Mouse (Mus musculus) kidney, postnatal 0 days (tissue): ENCODE results near the gene Eno1. TPM values are rescaled to one million over a fixed set of nuclear protein-coding genes. Genes with fewer than 3 reads are reported as not detected.

ENCODE experiments used
- ATAC-seq: fragments of 200-750 bp; cut with Nextera tagmentation; replicated peaks from 2 replicates; pipeline ENCODE4 v1.8.0; 2017; ENCODE audit warnings: low read depth, moderate number of reproducible peaks, moderate TSS enrichment, moderate library complexity; ENCODE audit not compliant: low FRiP score
- DNase-seq: peaks from one replicate; pipeline ENCODE4 v3.0.0-alpha.2; 2016; ENCODE audit warnings: low spot score
- H3K27ac ChIP-seq: fragments of 300-500 bp; sonication (generic); 2 replicates; pipeline ENCODE4 v1.5.1; 2014; ENCODE audit warnings: mild to moderate bottlenecking
- H3K27me3 ChIP-seq: fragments of 300-500 bp; sonication (generic); 2 replicates; pipeline ENCODE4 v1.6.1; 2014; ENCODE audit warnings: low read length, mixed read lengths; ENCODE audit not compliant: insufficient read depth
- H3K36me3 ChIP-seq: fragments of 300-500 bp; sonication (generic); 2 replicates; pipeline ENCODE4 v1.6.1; 2014; ENCODE audit warnings: low read length, mixed read lengths; ENCODE audit not compliant: insufficient read depth
- H3K4me1 ChIP-seq: fragments of 300-500 bp; sonication (generic); replicated peaks from 2 replicates; pipeline ENCODE4 v1.6.1; 2014; ENCODE audit warnings: antibody characterized with exemption, low read length, mixed read lengths; ENCODE audit not compliant: insufficient read depth
- H3K4me2 ChIP-seq: fragments of 300-500 bp; sonication (generic); 2 replicates; pipeline ENCODE4 v1.6.1; 2014; ENCODE audit warnings: mild to moderate bottlenecking, low read length, moderate library complexity, mixed read lengths
- H3K4me3 ChIP-seq: fragments of 300-500 bp; sonication (generic); replicated peaks from 2 replicates; pipeline ENCODE4 v1.5.1; 2014; ENCODE audit warnings: low read depth, low read length
- H3K9ac ChIP-seq: fragments of 300-500 bp; sonication (generic); 2 replicates; pipeline ENCODE4 v1.6.1; 2014; ENCODE audit warnings: low read depth, low read length
- H3K9me3 ChIP-seq: fragments of 300-500 bp; sonication (generic); replicated peaks from 2 replicates; pipeline ENCODE4 v1.6.1; 2016; ENCODE audit warnings: low read length, inconsistent platforms, mixed read lengths
- CTCF ChIP-seq: IDR thresholded peaks from 2 replicates; pipeline ENCODE4 v1.5.1; 2016; ENCODE audit warnings: antibody characterized with exemption, low read depth, mild to moderate bottlenecking, moderate library complexity
- WGBS: fragments of 180-500 bp; shearing (Covaris S2); extraction: QIAGEN DNeasy Blood & Tissue Kit; methylation state at CpG from one replicate; pipeline ENCODE4 v1.1.7; 2014; 5-methylcytosine and 5-hydroxymethylcytosine counted together
- polyA plus RNA-seq: library from polyadenylated mRNA; unstranded; fragments of >200 nt; fragmentation: Nextera tagmentation; extraction: Ambion mirVana; gene quantifications from 2 replicates; pipeline ENCODE4 v1.2.1, GENCODE M21; 2015

The Eno1 gene
- polyA plus RNA-seq, 1 experiment from 2014 or later, result 1,062 TPM

DNA sequence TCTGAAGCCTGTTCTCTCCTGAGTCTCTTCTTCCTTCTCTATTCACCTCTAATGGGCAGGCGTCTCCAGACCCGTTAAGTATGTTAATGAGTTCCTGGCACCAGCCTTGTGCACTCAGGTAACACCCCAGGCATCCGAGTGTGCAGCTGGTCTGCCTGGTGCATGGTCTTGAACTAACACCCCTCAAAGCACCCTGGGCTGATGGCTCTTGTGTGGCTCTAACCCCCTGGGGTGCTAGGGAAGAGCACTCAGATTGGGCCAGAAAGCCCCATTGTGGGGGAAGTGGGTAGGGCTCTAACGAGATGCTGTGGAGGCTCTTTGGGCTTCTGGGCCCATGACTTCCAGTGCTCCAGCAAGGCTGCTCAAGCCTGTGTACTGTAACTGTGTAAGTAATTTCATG, 5.2 kb downstream of the Eno1 start:
- ATAC-seq (no peak), DNase-seq (no peak)
- Histone ChIP-seq H3K4me2 (no peak overlapping the region), H3K9me3 (no peaks in the 10 kb centered on the region), H3K27me3 (no peaks in the 10 kb centered on the region), H3K36me3 (peaks cover 49% of the 10 kb centered on the region), H3K9ac (no peak overlapping the region), H3K27ac (no peak overlapping the region), H3K4me3 (no peak overlapping the region), H3K4me1 (peaks cover 16% of the 10 kb centered on the region)
- TF ChIP-seq CTCF, result no peak
- WGBS, result 58% methylated on average over 4 of the region's 4 CpGs

DNA sequence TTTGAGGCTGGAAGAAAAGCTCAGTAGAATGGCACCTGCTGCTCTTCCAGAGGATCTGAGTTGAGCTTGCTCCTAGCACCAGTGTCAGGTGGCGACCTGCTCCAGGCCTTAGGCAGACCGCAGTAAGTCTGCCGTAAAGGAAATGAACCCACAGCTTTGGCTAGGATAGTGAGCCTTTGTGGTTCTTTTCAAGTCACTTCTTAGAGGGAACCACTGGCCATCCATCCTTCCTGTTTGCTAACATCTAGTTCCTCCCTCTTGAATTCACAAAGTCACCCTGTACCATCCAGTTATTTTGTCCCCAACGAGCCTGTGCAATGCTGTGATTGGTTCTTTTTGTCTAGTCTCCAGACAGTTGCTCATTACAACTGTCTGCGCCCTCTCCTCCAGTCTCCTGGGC, 6.2 kb downstream of the Eno1 start:
- no peaks in the 10 kb centered on the region for H3K27me3 ChIP-seq
- H3K9me3 ChIP-seq, result no peaks in the 10 kb centered on the region
- peaks cover 59% of the 10 kb centered on the region for H3K36me3 ChIP-seq
- ATAC-seq (no peak), DNase-seq (no peak)
- no peak overlapping the region for H3K27ac ChIP-seq
- H3K4me3 ChIP-seq, result no peak overlapping the region
- H3K9ac ChIP-seq, result peak overlapping the region; percentile 8; the same call in 1 of the 2 replicates
- H3K4me2 ChIP-seq, result no peak overlapping the region
- peaks cover 16% of the 10 kb centered on the region for H3K4me1 ChIP-seq
- TF ChIP-seq CTCF, result no peak
- WGBS, result 76% methylated on average over 5 of the region's 5 CpGs

DNA sequence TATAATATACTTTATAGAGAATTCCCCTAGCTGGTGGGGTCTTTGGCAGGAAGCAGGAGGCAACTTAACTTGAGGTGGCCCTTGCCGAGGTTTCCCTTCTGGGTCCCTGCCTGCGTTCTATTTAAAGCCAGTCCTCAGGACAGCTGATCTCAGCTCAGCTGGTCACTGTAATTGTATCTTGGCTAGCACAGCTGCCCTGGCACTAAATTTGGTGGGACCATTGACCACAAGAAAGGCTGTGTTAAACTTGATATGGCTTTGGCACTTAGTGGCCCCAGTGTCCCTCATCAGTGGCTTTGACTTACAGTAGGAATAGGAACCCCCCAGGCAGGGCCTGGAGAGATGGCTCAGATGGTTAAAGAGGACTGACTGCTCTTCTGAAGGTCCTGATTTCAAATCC, 9.4 kb downstream of the Eno1 start:
- H3K4me1 ChIP-seq, result no peaks in the 10 kb centered on the region; the same call in 1 of the 2 replicates
- H3K27ac ChIP-seq, result no peak overlapping the region
- H3K4me2 ChIP-seq, result no peak overlapping the region
- H3K27me3 ChIP-seq, result no peaks in the 10 kb centered on the region
- H3K9ac ChIP-seq, result no peak overlapping the region
- no peak overlapping the region for H3K4me3 ChIP-seq
- TF ChIP-seq CTCF, result no peak
- DNase-seq, result no peak
- 51% methylated on average over 2 of the region's 2 CpGs for WGBS
- peaks cover 72% of the 10 kb centered on the region for H3K36me3 ChIP-seq
- ATAC-seq, result no peak
- no peaks in the 10 kb centered on the region for H3K9me3 ChIP-seq

DNA sequence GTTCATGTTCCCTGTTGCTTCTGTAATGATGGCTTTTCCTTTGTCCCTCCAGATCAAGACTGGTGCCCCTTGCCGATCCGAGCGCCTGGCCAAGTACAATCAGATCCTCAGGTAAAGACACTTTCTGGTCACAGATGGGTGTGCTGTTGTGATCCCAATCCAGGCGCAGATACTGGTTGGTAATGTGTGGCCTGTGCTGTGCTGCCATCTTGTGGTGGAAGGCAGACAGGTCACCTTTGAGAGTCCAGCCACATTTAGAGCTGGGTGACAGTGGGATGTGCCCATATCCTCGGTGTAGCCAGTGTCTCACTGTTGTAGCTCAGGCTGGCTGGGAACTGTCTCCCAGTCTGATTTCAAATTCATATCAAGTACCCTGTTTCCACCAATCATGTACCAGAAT, 11.5 kb downstream of the Eno1 start:
- Histone ChIP-seq H3K9me3 (no peaks in the 10 kb centered on the region), H3K36me3 (peaks cover 52% of the 10 kb centered on the region), H3K27ac (no peak overlapping the region), H3K9ac (no peak overlapping the region), H3K4me3 (no peak overlapping the region), H3K4me1 (no peaks in the 10 kb centered on the region; the same call in 1 of the 2 replicates), H3K27me3 (no peaks in the 10 kb centered on the region), H3K4me2 (no peak overlapping the region)
- ATAC-seq (peak; percentile 33; the same call in 1 of the 2 replicates), DNase-seq (peak; percentile 79)
- WGBS, result 65% methylated on average over 5 of the region's 5 CpGs
- TF ChIP-seq CTCF, result peak; percentile 96

DNA sequence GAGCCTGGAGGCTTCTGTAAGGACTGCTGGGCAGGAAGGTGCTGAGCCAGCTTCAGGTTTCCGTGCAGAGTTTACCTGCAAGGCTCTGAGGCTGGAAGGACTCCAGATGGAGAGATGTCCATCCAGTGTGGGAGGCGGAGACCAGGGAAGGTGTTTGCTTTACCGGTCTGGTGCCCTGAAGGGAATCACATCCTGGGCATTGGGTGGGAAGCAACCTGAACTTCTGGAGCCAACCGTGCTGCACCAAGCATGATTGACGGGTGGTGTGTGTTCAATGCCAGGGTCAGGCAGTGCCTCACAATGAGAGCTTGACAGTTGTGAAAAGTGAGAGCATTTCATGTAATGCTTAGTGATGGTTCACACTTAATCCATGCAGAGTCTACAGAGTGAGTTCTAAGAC, 12.4 kb downstream of the Eno1 start:
- H3K4me1 ChIP-seq, result no peaks in the 10 kb centered on the region; the same call in 1 of the 2 replicates
- no peaks in the 10 kb centered on the region for H3K27me3 ChIP-seq
- H3K9me3 ChIP-seq, result no peaks in the 10 kb centered on the region
- 60% methylated on average over 5 of the region's 5 CpGs for WGBS
- no peak for TF ChIP-seq CTCF
- no peak overlapping the region for H3K27ac ChIP-seq
- peaks cover 42% of the 10 kb centered on the region for H3K36me3 ChIP-seq
- no peak overlapping the region for H3K4me3 ChIP-seq
- no peak overlapping the region for H3K9ac ChIP-seq
- ATAC-seq (no peak), DNase-seq (no peak)
- no peak overlapping the region for H3K4me2 ChIP-seq

DNA sequence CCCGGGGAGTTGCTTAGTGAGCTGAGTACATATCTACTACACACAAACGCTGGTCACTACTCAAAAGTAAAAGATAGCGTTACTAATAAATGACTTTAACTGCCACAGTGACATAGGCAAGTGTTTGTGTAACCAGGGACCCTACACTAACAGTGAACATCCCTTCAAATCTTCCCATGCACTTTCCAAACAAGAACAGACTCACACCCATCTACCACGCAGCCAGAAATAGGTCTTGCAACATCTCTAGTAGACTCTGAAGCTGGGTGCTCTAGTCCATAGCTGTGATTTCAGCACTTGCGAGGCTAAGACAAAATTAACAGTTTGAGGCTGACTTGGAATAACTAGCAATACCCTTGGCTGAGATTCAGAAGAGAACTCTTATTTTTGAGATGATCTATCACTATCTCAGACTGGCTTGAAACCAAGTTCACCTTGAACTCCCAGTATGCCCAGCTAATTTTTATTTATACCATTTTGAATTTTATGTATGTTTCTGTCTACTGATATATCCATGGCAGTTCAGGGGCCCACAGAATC, 13.3 kb downstream of the Eno1 start:
- H3K4me2 ChIP-seq, result no peak overlapping the region
- 78% methylated on average over 5 of the region's 5 CpGs for WGBS
- ATAC-seq, result no peak
- H3K4me3 ChIP-seq, result no peak overlapping the region
- no peak for DNase-seq
- no peaks in the 10 kb centered on the region for H3K27me3 ChIP-seq
- no peaks in the 10 kb centered on the region; the same call in 1 of the 2 replicates for H3K4me1 ChIP-seq
- H3K27ac ChIP-seq, result no peak overlapping the region
- H3K36me3 ChIP-seq, result peaks cover 35% of the 10 kb centered on the region
- no peak overlapping the region for H3K9ac ChIP-seq
- no peaks in the 10 kb centered on the region for H3K9me3 ChIP-seq
- no peak for TF ChIP-seq CTCF
